Mouse (Mus musculus): ENCODE results near the gene Tanc1. TPM values are rescaled to one million over a fixed set of nuclear protein-coding genes. Genes with fewer than 3 reads are reported as not detected.

The Tanc1 gene
- polyA plus RNA-seq, 1 experiment from 2014 or later: 33.0 TPM

DNA sequence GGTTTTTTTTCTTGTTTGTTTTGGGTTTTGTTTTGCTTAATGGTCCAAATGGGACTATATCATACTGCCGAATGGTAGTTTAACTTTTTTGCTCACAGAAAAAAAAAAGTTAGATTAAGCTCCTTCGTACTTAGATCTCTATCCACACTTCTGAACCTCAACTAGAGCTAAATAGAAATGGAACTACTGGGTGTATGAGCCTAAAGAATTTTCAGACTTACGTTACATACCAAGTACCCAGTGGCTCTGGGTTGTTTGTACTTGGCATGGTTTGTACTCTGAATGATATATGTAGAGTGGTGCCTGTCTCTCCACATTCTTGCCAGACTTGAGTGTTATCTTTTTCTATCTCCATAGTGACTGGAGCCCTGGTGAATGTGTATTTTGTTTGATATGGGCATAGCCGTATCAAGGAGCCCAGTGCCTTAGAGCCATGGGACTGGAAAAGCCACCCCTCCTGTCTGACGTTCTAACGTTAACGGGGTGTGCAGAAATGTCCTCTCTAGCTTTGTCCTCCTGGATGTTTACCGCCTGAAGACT lies 271.0 kb downstream of the Tanc1 start:
- H3K9ac ChIP-seq (ENCODE audit: low read length): peak overlapping the region; percentile 40; the same call in 1 of the 2 replicates

DNA sequence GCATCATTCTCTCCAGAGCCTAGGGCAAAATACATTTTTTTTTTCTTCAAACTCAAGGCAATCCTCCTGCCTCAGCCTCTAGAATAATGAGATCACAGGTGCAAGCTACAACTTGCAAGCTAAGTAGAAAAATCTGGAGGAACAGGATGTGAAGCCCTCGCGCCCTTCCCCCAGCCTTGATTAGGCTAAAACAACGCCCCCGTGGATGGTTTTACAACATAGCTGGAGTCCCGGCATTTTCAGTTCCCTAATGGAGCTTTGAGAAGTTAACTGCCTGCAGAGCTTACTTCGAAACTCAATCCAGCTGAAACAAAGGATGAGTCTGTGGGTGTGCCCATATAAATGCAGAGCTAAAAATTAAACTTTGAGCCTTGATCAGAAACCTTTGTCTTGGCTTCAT lies 277.9 kb downstream of the Tanc1 start:
- H3K4me2 ChIP-seq (ENCODE audit: low read depth, low read length): no peak overlapping the region
- no peaks in the 10 kb centered on the region for H3K36me3 ChIP-seq (ENCODE audit: control insufficient read depth, insufficient read depth, low read length)
- H3K27me3 ChIP-seq (ENCODE audit: control insufficient read depth, insufficient read depth, low read length): no peaks in the 10 kb centered on the region
- no peak overlapping the region for H3K9ac ChIP-seq (ENCODE audit: low read length)
- no peak overlapping the region for H3K27ac ChIP-seq (ENCODE audit: low read length)
- H3K4me1 ChIP-seq (ENCODE audit: control insufficient read depth, insufficient read depth, low read length): no peaks in the 10 kb centered on the region
- no peak overlapping the region for H3K4me3 ChIP-seq (replicated peaks; ENCODE audit: low read length)
- WGBS: 89% methylated on average over 6 of the region's 6 CpGs
- H3K9me3 ChIP-seq (replicated peaks; ENCODE audit: control insufficient read depth, low read length): no peaks in the 10 kb centered on the region
- no peak for ATAC-seq (ENCODE audit: insufficient read depth, low FRiP score)

More for the DNA sequence above, 271.0 kb downstream of the Tanc1 start:
- Histone ChIP-seq H3K4me3 (replicated peaks; ENCODE audit: low read length) (peak overlapping the region; percentile 94), H3K27ac (ENCODE audit: low read length) (peak overlapping the region; percentile 39; the same call in 1 of the 2 replicates), H3K27me3 (ENCODE audit: control insufficient read depth, insufficient read depth, low read length) (no peaks in the 10 kb centered on the region), H3K4me2 (ENCODE audit: low read depth, low read length) (peak overlapping the region; percentile 50), H3K36me3 (ENCODE audit: control insufficient read depth, insufficient read depth, low read length) (no peaks in the 10 kb centered on the region), H3K4me1 (ENCODE audit: control insufficient read depth, insufficient read depth, low read length) (0 out of 2 replicates have a peak, but pooled peaks cover 8% of the 10 kb centered on the region), H3K9me3 (replicated peaks; ENCODE audit: control insufficient read depth, low read length) (no peaks in the 10 kb centered on the region)
- ATAC-seq (ENCODE audit: insufficient read depth, low FRiP score): peak; percentile 12; the same call in 1 of the 2 replicates
- WGBS: 60% methylated on average over 8 of the region's 8 CpGs

Other genes starting within 250 kb of the Tanc1 start
- 85.4 and 111 TPM in 2 replicates for gene Dapl1, start 127.4 kb upstream of the Tanc1 start, polyA plus RNA-seq (2015; fragmentation: Nextera tagmentation; extraction: Ambion mirVana)